Mouse (Mus musculus): ENCODE measurements at regions not wholly inside any gene's neighbourhood (a gene's known extent, or its start where the extent isn't known, plus 50 kb on each side); places are given as distances from the start of the nearest gene placed in this dataset.

- DNase-seq = no peak
- intact Hi-C loops (cut with DNase I) = loop anchor here (5.0 kb wide), 2 partner anchors 36 to 44 kb away; no protein-coding TSS in a partner anchor
These were observed 199.9 kb upstream of the Lpp start for GRCm38 (mm10) chr16:24193251-24193873.

GRCm38 (mm10) chr16:24192013-24192412 lies 201.3 kb upstream of the Lpp start:
- intact Hi-C loops (cut with DNase I) = loop anchor here (5.0 kb wide), 2 partner anchors 35 to 45 kb away; no protein-coding TSS in a partner anchor
- DNase-seq = no peak

- no peak for DNase-seq
- intact Hi-C loops (cut with DNase I) = no loop called here
These were observed 198.5 kb upstream of the Bcl6 start for GRCm38 (mm10) chr16:24187131-24187530.

- intact Hi-C loops (cut with DNase I) = no loop called here
- no peak for DNase-seq
These were observed 197.3 kb upstream of the Bcl6 start for GRCm38 (mm10) chr16:24185989-24186388.

- intact Hi-C loops (cut with DNase I) = no loop called here
These were observed 196.2 kb upstream of the Bcl6 start for GRCm38 (mm10) chr16:24184846-24185245.

GRCm38 (mm10) chr16:24183216-24183615 lies 194.6 kb upstream of the Bcl6 start:
- intact Hi-C loops (cut with DNase I) = no loop called here
- peak; percentile 47 to 62 for DNase-seq

More at GRCm38 (mm10) chr16:24184846-24185245, 196.2 kb upstream of the Bcl6 start:
- no peak for DNase-seq

- intact Hi-C loops (cut with DNase I) = no loop called here
- DNase-seq = no peak
These were observed 192.7 kb upstream of the Bcl6 start for GRCm38 (mm10) chr16:24181388-24181787.

- no peak for DNase-seq
- intact Hi-C loops (cut with DNase I) = no loop called here
These were observed 192.0 kb upstream of the Bcl6 start for GRCm38 (mm10) chr16:24180666-24181065.

- intact Hi-C loops (cut with DNase I) = no loop called here
- no peak for DNase-seq
These were observed 188.9 kb upstream of the Bcl6 start for GRCm38 (mm10) chr16:24177564-24177963.

GRCm38 (mm10) chr16:24177131-24177530 lies 188.5 kb upstream of the Bcl6 start:
- intact Hi-C loops (cut with DNase I) = no loop called here
- no peak for DNase-seq

GRCm38 (mm10) chr16:24176057-24176456 lies 187.4 kb upstream of the Bcl6 start:
- intact Hi-C loops (cut with DNase I) = no loop called here
- DNase-seq = no peak

- intact Hi-C loops (cut with DNase I) = no loop called here
- no peak for DNase-seq
These were observed 186.6 kb upstream of the Bcl6 start for GRCm38 (mm10) chr16:24175235-24175760.

GRCm38 (mm10) chr16:24174595-24174994 lies 185.9 kb upstream of the Bcl6 start:
- intact Hi-C loops (cut with DNase I) = no loop called here

GRCm38 (mm10) chr16:24173783-24174518 lies 185.3 kb upstream of the Bcl6 start:
- no peak for DNase-seq
- intact Hi-C loops (cut with DNase I) = no loop called here

More at GRCm38 (mm10) chr16:24174595-24174994, 185.9 kb upstream of the Bcl6 start:
- DNase-seq = no peak

GRCm38 (mm10) chr16:24172653-24173052 lies 184.0 kb upstream of the Bcl6 start:
- intact Hi-C loops (cut with DNase I) = no loop called here
- DNase-seq = no peak

- intact Hi-C loops (cut with DNase I) = no loop called here
- DNase-seq = no peak
These were observed 183.4 kb upstream of the Bcl6 start for GRCm38 (mm10) chr16:24172065-24172464.

GRCm38 (mm10) chr16:24171161-24171560 lies 182.5 kb upstream of the Bcl6 start:
- DNase-seq = no peak
- intact Hi-C loops (cut with DNase I) = no loop called here

GRCm38 (mm10) chr16:24166496-24166895 lies 177.8 kb upstream of the Bcl6 start:
- DNase-seq = no peak
- intact Hi-C loops (cut with DNase I) = no loop called here

GRCm38 (mm10) chr16:24165461-24166081 lies 176.9 kb upstream of the Bcl6 start:
- peak in 1 of 2 experiments; percentile 18 for DNase-seq
- intact Hi-C loops (cut with DNase I) = no loop called here

GRCm38 (mm10) chr16:24160705-24161285 lies 172.1 kb upstream of the Bcl6 start:
- no peak for DNase-seq
- intact Hi-C loops (cut with DNase I) = no loop called here

GRCm38 (mm10) chr16:24159336-24159735 lies 170.7 kb upstream of the Bcl6 start:
- intact Hi-C loops (cut with DNase I) = loop anchor here (5.0 kb wide), 3 partner anchors 33 to 167 kb away; no protein-coding TSS in a partner anchor
- DNase-seq = no peak
